Mouse (Mus musculus) adrenal gland, adult 2 months (tissue): ENCODE results near the gene Itga6. TPM values are rescaled to one million over a fixed set of nuclear protein-coding genes. Genes with fewer than 3 reads are reported as not detected.

Source experiments
- DNase-seq: peaks from one replicate; pipeline ENCODE4 v3.0.0; 2021
- polyA plus RNA-seq: library from polyadenylated mRNA; depleted of rRNA; stranded (reverse); fragments of >200 nt; gene quantifications from 2 replicates; pipeline ENCODE4 v1.2.3, GENCODE M21; 2012
- total RNA-seq, 2 experiments: library from RNA; stranded (reverse); gene quantifications; 2 replicates each; pipeline ENCODE4 v1.2.3; 2021

Gene Itga6
- total and polyA plus RNA-seq, 3 experiments, result 28.1 to 177 (median 125) TPM

- DNase-seq, result peak; percentile 88
Measured at GRCm38 (mm10) chr2:71801691-71802090, 56.3 kb downstream of the Itga6 start.

- no peak for DNase-seq
Measured at GRCm38 (mm10) chr2:71802131-71802530, 56.7 kb downstream of the Itga6 start.

- DNase-seq, result no peak
Measured at GRCm38 (mm10) chr2:71805120-71805519, 59.7 kb downstream of the Itga6 start.

- no peak for DNase-seq
Measured at GRCm38 (mm10) chr2:71805611-71806567, 60.5 kb downstream of the Itga6 start.

GRCm38 (mm10) chr2:71809289-71809860 is 64.0 kb downstream of the Itga6 start:
- DNase-seq, result peak; percentile 78

- DNase-seq, result no peak
Measured at GRCm38 (mm10) chr2:71810010-71810409, 64.6 kb downstream of the Itga6 start.

GRCm38 (mm10) chr2:71810906-71811305 is 65.5 kb downstream of the Itga6 start:
- DNase-seq, result no peak

GRCm38 (mm10) chr2:71812221-71813021 is 67.0 kb downstream of the Itga6 start:
- DNase-seq, result peak; percentile 87

- no peak for DNase-seq
Measured at GRCm38 (mm10) chr2:71813022-71813358, 67.6 kb downstream of the Itga6 start.

- DNase-seq, result no peak
Measured at GRCm38 (mm10) chr2:71813371-71813770, 68.0 kb downstream of the Itga6 start.

GRCm38 (mm10) chr2:71814016-71814415 is 68.6 kb downstream of the Itga6 start:
- DNase-seq, result no peak

GRCm38 (mm10) chr2:71815279-71815678 is 69.9 kb downstream of the Itga6 start:
- DNase-seq, result no peak

GRCm38 (mm10) chr2:71816391-71817041 is 71.1 kb downstream of the Itga6 start:
- DNase-seq, result no peak

- DNase-seq, result peak; percentile 64
Measured at GRCm38 (mm10) chr2:71824146-71824545, 78.7 kb downstream of the Itga6 start.

- DNase-seq, result no peak
Measured at GRCm38 (mm10) chr2:71827711-71828110, 82.3 kb downstream of the Itga6 start.

- DNase-seq, result no peak
Measured at GRCm38 (mm10) chr2:71828928-71829327, 83.5 kb downstream of the Itga6 start.

- DNase-seq, result no peak
Measured at GRCm38 (mm10) chr2:71833626-71834025, 88.2 kb downstream of the Itga6 start.

GRCm38 (mm10) chr2:71834371-71834770 is 89.0 kb downstream of the Itga6 start:
- peak; percentile 52 for DNase-seq

- DNase-seq, result no peak
Measured at GRCm38 (mm10) chr2:71835556-71835955, 90.1 kb downstream of the Itga6 start.

GRCm38 (mm10) chr2:71836232-71836631 is 90.8 kb downstream of the Itga6 start:
- DNase-seq, result no peak

GRCm38 (mm10) chr2:71837261-71837660 is 91.8 kb downstream of the Itga6 start:
- no peak for DNase-seq

GRCm38 (mm10) chr2:71837791-71838190 is 92.4 kb downstream of the Itga6 start:
- DNase-seq, result peak; percentile 76
